Mouse (Mus musculus) forebrain, embryonic 11.5 days (tissue): ENCODE data around the gene Ago3. TPM values are rescaled to one million over a fixed set of nuclear protein-coding genes. Genes with fewer than 3 reads are reported as not detected.

Experiments used
- ATAC-seq: fragments of 200-750 bp; cut with Nextera tagmentation; replicated peaks from 2 replicates; pipeline ENCODE4 v1.8.0; 2017; ENCODE audit warnings: moderate TSS enrichment; ENCODE audit not compliant: low FRiP score
- DNase-seq: peaks from one replicate; pipeline ENCODE4 v3.0.0-alpha.2; 2017; ENCODE audit warnings: low spot score
- H3K27ac ChIP-seq: fragments of 300-500 bp; sonication (generic); 2 replicates; pipeline ENCODE4 v1.5.1; 2014; ENCODE audit warnings: low read depth, low read length
- H3K27me3 ChIP-seq: fragments of 300-500 bp; sonication (generic); 2 replicates; pipeline ENCODE4 v1.6.1; 2014; ENCODE audit warnings: mild to moderate bottlenecking, low read length, mixed read lengths; ENCODE audit not compliant: control insufficient read depth, insufficient read depth
- H3K36me3 ChIP-seq: fragments of 300-500 bp; sonication (generic); 2 replicates; pipeline ENCODE4 v1.6.1; 2014; ENCODE audit warnings: mild to moderate bottlenecking, low read length, moderate library complexity, mixed read lengths; ENCODE audit not compliant: control insufficient read depth, insufficient read depth
- H3K4me1 ChIP-seq: fragments of 300-500 bp; sonication (generic); replicated peaks from 2 replicates; pipeline ENCODE4 v1.6.1; 2014; ENCODE audit warnings: low read length, mixed read lengths; ENCODE audit not compliant: control insufficient read depth, insufficient read depth
- H3K4me2 ChIP-seq: fragments of 300-500 bp; sonication (generic); 2 replicates; pipeline ENCODE4 v1.6.1; 2014; ENCODE audit warnings: low read depth, mild to moderate bottlenecking, low read length, moderate library complexity, mixed read lengths; ENCODE audit not compliant: severe bottlenecking
- H3K4me3 ChIP-seq: fragments of 300-500 bp; sonication (generic); 2 replicates; pipeline ENCODE4 v1.5.1; 2014; ENCODE audit warnings: low read depth, low read length
- H3K9ac ChIP-seq: fragments of 300-500 bp; sonication (generic); 2 replicates; pipeline ENCODE4 v1.6.1; 2014; ENCODE audit warnings: low read length
- H3K9me3 ChIP-seq: fragments of 300-500 bp; sonication (generic); 2 replicates; pipeline ENCODE4 v1.6.1; 2016; ENCODE audit warnings: low read length, mixed read lengths; ENCODE audit not compliant: control insufficient read depth
- WGBS: fragments of 180-500 bp; shearing (Covaris S2); extraction: QIAGEN DNeasy Blood & Tissue Kit; methylation state at CpG from one replicate; pipeline ENCODE4 v1.1.7; 2014; 5-methylcytosine and 5-hydroxymethylcytosine counted together
- polyA plus RNA-seq: library from polyadenylated mRNA; unstranded; fragments of >200 nt; fragmentation: Nextera tagmentation; extraction: Ambion mirVana; gene quantifications from 2 replicates; pipeline ENCODE4 v1.2.1, GENCODE M21; 2014

Gene Ago3
- polyA plus RNA-seq, 1 experiment from 2014 or later: 21.9 TPM

- Histone ChIP-seq H3K9ac (no peak overlapping the region), H3K27me3 (peaks cover 14% of the 10 kb centered on the region; the same call in 1 of the 2 replicates), H3K9me3 (no peaks in the 10 kb centered on the region), H3K4me2 (peak overlapping the region; percentile 62), H3K4me3 (peak overlapping the region; percentile 84), H3K27ac (no peak overlapping the region), H3K36me3 (peaks cover 2% of the 10 kb centered on the region), H3K4me1 (peaks cover 6% of the 10 kb centered on the region; the same call in 1 of the 2 replicates)
- ATAC-seq (no peak; the same call in 1 of the 2 replicates), DNase-seq (no peak)
- WGBS: 54% methylated on average over 28 of the region's 28 CpGs
Measured at GRCm38 (mm10) chr4:126321854-126322511, 107.4 kb downstream of the Ago3 start.

GRCm38 (mm10) chr4:126321111-126321853 lies 108.1 kb downstream of the Ago3 start, which contains the start of gene Adprhl2:
Adprhl2 (minus strand) TSS chr4:126321703.
- under 1% methylated on average over 79 of the region's 80 CpGs for WGBS
- Histone ChIP-seq H3K27me3 (peaks cover 14% of the 10 kb centered on the region; the same call in 1 of the 2 replicates), H3K4me2 (peak within 1 kb of the TSS; percentile 62), H3K4me1 (peaks cover 6% of the 10 kb centered on the region; the same call in 1 of the 2 replicates), H3K36me3 (peaks cover 3% of the 10 kb centered on the region), H3K9ac (peak within 1 kb of the TSS; percentile 84), H3K4me3 (peak within 1 kb of the TSS; percentile 84), H3K9me3 (no peaks in the 10 kb centered on the region), H3K27ac (peak within 1 kb of the TSS; percentile 50; the same call in 1 of the 2 replicates)
- peak; percentile 85 for ATAC-seq
- peak; percentile 100 for DNase-seq

- Histone ChIP-seq H3K4me1 (peaks cover 6% of the 10 kb centered on the region; the same call in 1 of the 2 replicates), H3K9ac (no peak overlapping the region), H3K27me3 (peaks cover 6% of the 10 kb centered on the region; the same call in 1 of the 2 replicates), H3K9me3 (no peaks in the 10 kb centered on the region), H3K27ac (no peak overlapping the region), H3K4me3 (no peak overlapping the region), H3K4me2 (no peak overlapping the region), H3K36me3 (peaks cover 6% of the 10 kb centered on the region)
- WGBS: 88% methylated on average over 6 of the region's 6 CpGs
- ATAC-seq (no peak), DNase-seq (no peak)
Measured at GRCm38 (mm10) chr4:126319806-126320205, 109.5 kb downstream of the Ago3 start.

- Histone ChIP-seq H3K36me3 (peaks cover 6% of the 10 kb centered on the region), H3K27ac (no peak overlapping the region), H3K9me3 (no peaks in the 10 kb centered on the region), H3K4me1 (peaks cover 3% of the 10 kb centered on the region; the same call in 1 of the 2 replicates), H3K9ac (no peak overlapping the region), H3K4me2 (no peak overlapping the region), H3K27me3 (no peaks in the 10 kb centered on the region), H3K4me3 (no peak overlapping the region)
- WGBS: 94% methylated on average over 13 of the region's 13 CpGs
- no peak for DNase-seq
- ATAC-seq: no peak
Measured at GRCm38 (mm10) chr4:126316443-126317040, 112.8 kb downstream of the Ago3 start.

- H3K4me1 ChIP-seq: peaks cover 3% of the 10 kb centered on the region; the same call in 1 of the 2 replicates
- no peaks in the 10 kb centered on the region for H3K9me3 ChIP-seq
- H3K36me3 ChIP-seq: peaks cover 6% of the 10 kb centered on the region
- DNase-seq (no peak), ATAC-seq (no peak)
- H3K9ac ChIP-seq: no peak overlapping the region
- WGBS: 56% methylated on average over 5 of the region's 5 CpGs
- no peaks in the 10 kb centered on the region for H3K27me3 ChIP-seq
- no peak overlapping the region for H3K27ac ChIP-seq
- no peak overlapping the region for H3K4me3 ChIP-seq
- no peak overlapping the region for H3K4me2 ChIP-seq
Measured at GRCm38 (mm10) chr4:126315931-126316330, 113.4 kb downstream of the Ago3 start.

- ATAC-seq: no peak
- peaks cover 2% of the 10 kb centered on the region; the same call in 1 of the 2 replicates for H3K4me1 ChIP-seq
- no peak overlapping the region for H3K4me2 ChIP-seq
- WGBS: 53% methylated on average over 10 of the region's 10 CpGs
- no peak overlapping the region for H3K27ac ChIP-seq
- H3K9ac ChIP-seq: no peak overlapping the region
- H3K9me3 ChIP-seq: no peaks in the 10 kb centered on the region
- H3K4me3 ChIP-seq: no peak overlapping the region
- no peak for DNase-seq
- peaks cover 6% of the 10 kb centered on the region for H3K36me3 ChIP-seq
- no peaks in the 10 kb centered on the region for H3K27me3 ChIP-seq
Measured at GRCm38 (mm10) chr4:126314393-126314792, 115.0 kb downstream of the Ago3 start.

GRCm38 (mm10) chr4:126313202-126313601 lies 116.2 kb downstream of the Ago3 start:
- Histone ChIP-seq H3K4me3 (no peak overlapping the region), H3K9ac (no peak overlapping the region), H3K9me3 (no peaks in the 10 kb centered on the region), H3K36me3 (peaks cover 6% of the 10 kb centered on the region), H3K4me2 (no peak overlapping the region), H3K27ac (no peak overlapping the region), H3K4me1 (peaks cover 2% of the 10 kb centered on the region; the same call in 1 of the 2 replicates), H3K27me3 (no peaks in the 10 kb centered on the region)
- DNase-seq: no peak
- ATAC-seq: no peak
- WGBS: 42% methylated on average over 5 of the region's 5 CpGs

- Histone ChIP-seq H3K4me2 (no peak overlapping the region), H3K9me3 (no peaks in the 10 kb centered on the region), H3K4me1 (peaks cover 2% of the 10 kb centered on the region; the same call in 1 of the 2 replicates), H3K9ac (no peak overlapping the region), H3K4me3 (no peak overlapping the region), H3K27me3 (no peaks in the 10 kb centered on the region), H3K27ac (no peak overlapping the region), H3K36me3 (peaks cover 3% of the 10 kb centered on the region; the same call in 1 of the 2 replicates)
- 90% methylated on average over 16 of the region's 16 CpGs for WGBS
- ATAC-seq (no peak), DNase-seq (no peak)
Measured at GRCm38 (mm10) chr4:126311566-126312200, 117.7 kb downstream of the Ago3 start.
